Mouse (Mus musculus): ENCODE measurements at regions not wholly inside any gene's neighbourhood (a gene's known extent, or its start where the extent isn't known, plus 50 kb on each side); places are given as distances from the start of the nearest gene placed in this dataset.
"Not testable (repeated sequence)": the region's sequence is repeated elsewhere in the genome, so short reads cannot be mapped to it uniquely, and the experiment has no call there.

DNA sequence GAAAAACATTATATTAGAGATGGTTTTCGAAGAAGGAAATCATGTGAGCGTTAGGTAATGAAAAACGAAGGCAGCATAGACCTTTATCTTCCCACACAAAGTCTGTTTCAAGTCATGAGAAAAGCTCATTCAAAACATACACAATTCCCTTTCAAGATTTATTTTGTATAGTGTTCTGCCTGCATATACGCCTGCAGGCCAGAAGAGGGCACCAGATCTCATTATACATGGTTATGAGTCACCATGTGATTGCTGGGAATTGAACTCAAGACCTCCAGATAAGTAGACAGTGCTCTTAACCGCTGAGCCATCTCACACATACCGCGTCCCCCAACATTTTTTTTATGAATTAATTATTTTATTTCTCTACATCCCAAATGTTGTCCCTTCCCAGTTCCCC is 578.3 kb upstream of the Ccdc54 start:
- no peak for DNase-seq

DNA sequence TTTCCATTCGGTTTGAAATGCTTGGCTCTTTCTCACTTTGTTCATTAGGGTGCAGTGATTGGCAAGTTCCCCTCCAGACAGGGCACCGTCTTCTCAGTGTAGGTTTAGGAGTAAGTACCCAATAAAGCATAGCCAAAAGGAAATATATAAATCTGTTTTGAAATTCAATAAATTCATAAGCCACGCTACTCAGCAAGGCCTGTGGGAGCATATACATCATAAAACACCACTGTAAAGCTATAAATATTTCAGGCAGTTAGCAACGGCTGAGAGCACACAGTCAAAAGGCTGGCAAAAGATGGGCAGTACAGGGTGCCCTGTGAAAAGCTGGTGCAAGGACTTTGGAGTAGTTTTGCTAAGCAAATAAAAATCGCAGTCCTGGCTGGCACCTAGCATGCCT is 569.8 kb upstream of the Ccdc54 start:
- no peak for DNase-seq

DNA sequence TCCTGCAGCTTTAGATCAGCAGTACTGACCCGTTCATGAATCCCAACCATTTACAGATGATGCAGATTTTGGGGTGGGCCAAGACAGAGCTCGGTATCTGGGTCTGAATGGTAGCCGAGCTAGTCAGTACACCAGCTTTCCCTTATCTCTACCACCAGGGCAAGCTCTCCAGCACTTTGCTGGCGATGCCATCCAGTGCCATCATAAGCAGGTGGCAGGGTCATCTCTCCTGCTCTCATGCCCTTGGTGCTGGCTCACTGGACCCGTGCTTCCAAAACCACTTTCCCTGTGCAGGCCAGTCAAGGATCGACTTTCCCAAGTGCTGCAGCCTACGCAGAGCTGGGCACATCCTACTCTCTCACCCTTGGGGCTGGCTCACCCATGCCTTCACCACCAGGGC is 547.6 kb upstream of the Ccdc54 start:
- no peak for DNase-seq

DNA sequence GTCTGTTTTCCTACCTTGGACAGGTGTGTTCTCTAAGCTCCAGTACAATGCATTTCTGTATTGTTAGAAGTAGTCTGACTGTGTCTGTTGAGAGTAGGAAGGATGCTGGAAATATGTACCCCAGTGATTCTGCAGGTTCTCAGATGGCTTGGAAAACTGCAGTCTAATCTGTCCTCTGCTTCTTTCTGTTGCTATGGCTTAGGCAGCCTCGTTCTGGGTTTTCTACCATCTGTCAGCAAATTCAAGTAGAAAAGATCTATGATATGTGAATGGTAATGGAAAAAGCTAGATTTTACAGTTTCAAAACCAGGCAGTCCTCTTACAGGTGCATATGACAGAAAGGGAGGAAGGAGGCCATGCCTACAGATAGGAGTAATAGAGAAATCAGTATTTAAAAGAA is 528.9 kb upstream of the Ccdc54 start:
- peak; percentile 77 for DNase-seq

DNA sequence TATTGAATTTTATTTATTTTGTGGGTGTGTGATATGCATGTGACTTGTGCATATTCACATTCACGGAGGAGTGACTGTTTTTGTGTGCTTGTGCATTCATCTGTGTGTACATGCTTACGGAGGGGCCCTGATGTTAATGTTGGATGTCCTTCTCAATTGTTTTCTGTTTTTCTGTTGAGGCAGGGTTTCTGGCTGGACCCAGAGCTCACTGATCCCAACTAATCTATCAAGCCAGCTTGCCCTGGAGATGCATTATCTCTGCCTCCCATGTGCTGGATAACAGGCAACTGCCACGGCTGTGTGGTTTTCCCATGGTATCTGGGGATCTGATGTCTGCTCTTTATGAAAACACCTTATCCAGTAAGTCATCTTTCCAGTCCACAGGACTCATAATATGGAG is 527.4 kb upstream of the Ccdc54 start:
- DNase-seq, result no peak

DNA sequence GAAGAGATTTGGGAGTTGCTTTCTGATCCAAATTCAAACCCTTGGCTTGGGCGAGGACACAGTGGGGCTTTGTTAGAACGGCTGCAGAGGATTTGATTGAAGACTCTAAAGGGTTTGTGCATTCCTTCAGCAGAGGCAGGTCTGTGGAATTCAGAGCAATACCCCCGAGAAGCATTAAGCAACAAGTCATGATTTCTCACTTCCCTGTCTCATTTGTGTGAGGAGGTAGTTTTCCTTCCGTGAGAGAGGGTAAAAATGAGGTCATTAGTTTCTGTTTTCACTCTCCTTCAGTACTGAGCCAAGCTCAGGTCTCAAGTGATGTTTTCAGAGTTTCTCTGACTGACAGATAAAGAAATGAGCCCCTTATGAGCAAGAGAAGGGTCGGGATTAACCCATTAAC is 526.9 kb upstream of the Ccdc54 start:
- DNase-seq, result no peak

DNA sequence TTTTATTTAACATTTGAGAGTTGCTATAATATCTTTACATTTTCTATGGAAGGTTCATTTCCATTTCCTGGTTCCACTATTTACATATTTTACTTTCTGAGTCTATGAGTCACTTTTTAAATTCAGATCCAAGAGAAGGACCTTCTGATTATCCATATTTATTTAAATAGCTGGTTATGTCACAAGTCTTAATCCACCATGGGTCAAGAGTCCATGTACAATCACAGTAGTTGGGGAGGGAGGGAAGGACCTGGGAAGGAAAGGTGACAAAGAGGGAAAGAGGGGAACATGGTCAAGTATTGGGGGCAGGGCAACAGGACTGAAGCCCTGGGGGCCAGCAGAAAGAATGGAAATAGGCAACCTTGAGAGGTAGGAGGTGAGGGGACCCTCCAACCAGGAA is 518.9 kb upstream of the Ccdc54 start:
- no peak for DNase-seq

DNA sequence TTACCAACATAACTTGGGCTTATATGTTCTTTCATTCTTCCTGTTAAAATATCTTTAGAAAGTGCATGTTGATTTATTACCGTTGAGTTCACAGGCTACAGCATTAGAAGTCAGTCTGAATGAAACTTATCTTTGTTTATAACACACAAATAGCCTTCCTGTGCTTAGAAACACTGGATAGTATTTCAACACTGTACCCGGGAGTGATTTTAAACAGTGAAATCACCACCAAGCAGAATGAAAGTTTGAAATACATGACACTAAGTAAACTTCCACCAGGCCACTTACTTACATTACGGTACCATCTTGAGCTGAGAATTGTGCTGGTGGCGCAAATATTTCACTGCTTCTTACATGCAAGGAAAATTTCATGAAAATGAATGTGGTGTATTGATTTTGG is 516.5 kb upstream of the Ccdc54 start:
- DNase-seq, result no peak

DNA sequence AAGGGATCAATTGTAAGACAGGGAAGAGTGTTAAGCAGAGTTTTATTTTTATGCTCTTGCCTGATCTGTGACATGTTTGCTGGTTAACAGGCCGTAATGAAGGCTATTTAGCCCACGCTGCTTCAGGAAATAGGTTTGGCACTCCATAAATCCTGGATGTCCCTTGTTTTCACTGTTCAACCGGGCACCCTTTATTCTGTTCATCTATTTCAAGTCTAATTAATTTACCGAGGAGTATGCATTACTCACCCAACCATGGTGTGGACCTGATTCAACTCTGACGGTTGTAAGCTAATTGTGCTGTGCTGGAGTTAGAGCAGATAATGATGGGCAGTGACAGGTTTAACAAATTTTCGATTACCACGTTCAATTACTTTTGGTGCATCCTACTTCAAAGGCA is 495.6 kb upstream of the Ccdc54 start:
- no peak for DNase-seq

DNA sequence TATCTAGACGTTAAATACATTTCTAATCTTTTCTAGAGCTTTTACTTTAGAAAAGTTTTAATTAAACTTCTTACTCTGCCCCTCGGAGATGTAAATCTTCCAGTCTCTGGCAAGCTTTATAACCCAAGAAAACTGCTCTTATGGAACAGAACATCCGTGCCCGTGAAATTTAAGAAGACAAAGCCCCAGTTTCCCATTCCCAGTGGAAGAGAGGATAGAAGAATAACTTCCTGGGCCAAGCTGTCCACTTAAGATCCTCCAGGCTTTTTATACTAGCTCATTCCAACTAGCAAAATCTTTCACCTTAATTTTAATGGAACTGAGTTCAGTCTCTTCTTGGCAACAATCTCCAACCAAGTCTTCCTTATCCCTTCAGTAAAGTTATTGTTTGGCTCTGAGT is 489.2 kb upstream of the Ccdc54 start:
- no peak for DNase-seq

DNA sequence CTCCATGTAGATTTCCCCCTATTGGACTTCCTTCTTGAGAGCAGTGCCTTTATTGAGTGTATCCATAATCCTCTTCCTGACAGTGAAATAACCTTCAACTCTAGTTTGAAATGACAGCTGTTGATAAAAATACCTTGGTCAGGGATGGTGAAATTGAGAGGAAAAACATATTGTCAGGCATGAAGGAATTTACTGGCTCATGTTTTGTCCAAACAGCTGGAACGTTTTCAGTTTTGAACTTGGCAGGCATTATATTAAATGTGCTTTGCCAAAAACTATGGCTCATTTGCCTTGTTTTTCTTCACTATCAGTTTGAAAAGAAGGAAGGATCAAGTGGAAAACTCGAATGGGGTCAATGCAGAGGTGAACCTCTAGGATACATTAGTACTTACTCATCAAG is 457.7 kb upstream of the Ccdc54 start:
- no peak for DNase-seq

DNA sequence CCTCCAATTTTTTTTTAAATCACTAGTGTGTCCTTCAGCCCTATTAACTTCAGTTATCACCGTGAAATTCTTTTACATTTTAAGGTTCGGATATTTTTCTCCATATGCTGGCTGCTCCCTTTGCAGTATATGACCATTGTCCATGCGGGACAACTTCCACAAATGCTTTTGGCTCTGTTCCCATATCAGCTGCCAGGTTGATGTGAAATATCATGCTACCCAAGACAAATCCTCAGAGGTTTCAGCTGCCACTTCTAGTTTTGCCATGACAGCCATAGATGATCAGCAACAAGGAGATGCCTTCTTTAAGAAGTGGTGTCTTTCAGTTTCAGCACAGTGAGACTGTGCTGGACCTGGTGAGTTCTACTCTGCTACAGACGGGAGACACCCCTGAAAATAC is 457.2 kb upstream of the Ccdc54 start:
- no peak for DNase-seq

DNA sequence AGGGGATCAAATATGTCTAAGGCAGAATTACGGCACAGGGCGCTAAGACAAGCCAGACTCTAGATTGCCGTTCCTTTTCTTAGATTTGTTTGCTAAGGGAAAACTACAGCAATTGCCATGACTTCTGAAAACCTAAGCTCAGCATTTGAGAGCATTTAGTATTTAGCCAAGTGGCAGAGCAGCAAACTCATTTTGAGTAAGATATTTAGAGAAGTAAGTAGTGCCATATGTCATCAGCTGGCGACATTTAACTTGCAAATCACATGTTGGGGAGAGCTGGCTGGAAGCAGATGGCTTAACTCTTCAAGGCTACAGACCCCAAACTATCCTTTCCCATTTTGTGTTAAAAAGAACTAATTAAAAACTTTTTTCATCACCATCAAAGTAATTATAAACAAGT is 450.4 kb upstream of the Ccdc54 start:
- DNase-seq, result peak; percentile 49

DNA sequence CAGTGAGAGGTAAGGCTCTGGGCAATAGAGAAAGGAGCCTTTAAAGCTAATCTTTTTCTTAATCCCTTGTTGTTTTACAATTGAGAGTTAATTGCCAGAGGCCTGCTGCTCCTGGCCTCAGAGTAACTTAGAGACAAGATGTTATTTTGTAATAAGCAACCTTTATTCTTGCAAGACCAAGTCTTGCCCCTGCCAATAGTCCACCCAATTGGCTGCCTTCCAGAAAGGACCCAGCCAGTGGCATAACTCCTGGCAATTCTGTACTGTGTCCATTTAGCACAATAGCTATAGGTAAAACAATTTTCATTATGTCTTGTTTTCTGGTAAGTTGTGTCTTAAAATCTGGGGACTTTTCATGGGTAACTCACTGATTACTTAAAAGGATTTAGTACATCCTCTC is 411.9 kb upstream of the Ccdc54 start:
- DNase-seq, result no peak

DNA sequence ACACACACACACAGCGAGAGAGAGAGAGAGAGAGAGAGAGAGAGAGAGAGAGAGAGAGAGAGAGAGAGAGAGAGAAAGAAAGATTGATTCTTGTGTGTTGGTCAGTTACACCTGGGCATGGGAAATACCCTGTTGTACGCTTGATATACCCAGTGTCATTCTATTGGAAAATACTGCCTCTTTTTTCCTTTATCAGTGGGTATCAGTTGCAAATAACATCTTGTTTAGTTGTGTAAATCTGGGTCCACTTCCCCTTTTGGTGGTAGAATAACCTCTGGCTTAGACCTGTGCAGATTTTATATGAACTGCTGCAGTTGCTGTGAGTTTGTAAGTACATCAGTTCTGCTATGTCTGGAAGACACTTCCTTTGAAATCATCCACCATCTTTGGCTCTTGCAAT is 373.4 kb upstream of the Ccdc54 start:
- no peak for DNase-seq

DNA sequence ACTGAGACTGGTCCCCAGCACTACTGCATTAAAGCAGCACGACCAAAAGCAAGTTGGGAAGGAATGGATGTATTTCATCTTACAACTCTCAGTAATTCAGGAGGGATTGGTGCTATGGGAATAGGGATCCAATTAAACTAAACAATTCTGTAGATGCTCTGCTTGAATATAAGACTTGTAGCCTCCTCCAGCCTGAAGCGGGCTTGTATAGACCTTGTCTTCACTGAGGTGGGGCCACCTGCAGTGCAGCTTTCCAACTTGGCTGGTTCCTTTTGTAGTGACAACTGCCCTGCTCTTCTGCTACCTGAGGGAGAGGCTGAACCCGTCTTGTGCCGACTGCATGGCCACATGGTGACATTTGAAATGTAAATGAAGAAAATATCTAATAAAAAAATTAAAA is 353.1 kb upstream of the Ccdc54 start:
- DNase-seq, result no peak

DNA sequence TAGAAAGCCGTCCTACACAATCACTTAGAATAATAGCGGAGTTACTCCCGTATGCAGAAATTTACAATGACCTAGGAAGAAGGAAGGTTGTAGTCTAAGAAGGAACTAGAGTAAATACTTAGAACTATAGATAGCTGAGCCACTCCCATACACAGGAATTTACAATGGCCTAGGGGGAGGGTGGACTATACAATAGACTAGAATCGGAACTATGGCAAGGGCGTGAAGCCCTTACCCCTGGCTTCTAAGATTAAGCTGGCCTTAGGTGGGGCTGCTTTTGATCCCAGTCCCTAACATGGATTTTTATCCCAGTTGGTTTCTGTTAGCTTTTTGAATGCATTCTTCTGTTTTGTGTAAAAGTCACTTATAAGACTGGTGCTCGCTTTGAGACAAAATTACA is 352.6 kb upstream of the Ccdc54 start:
- not testable (repeated sequence) for DNase-seq

DNA sequence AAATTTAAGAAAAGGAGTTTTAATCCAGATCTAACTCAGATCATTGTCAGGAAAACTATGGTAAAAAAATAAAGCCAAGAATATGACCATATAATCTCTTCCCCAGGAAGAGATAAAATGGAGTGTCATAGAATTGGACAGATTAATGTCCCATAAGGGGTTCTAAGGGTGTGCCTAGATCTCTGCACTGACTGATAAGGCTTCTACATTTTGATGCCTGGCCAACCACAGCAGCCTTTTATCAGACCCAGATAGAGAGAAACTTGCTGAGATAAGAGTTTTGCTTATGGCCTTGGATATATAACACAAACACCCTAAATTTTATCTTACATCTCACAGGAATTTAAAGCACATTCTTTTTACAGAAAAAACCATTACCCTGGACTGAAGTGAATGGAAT is 351.3 kb upstream of the Ccdc54 start:
- DNase-seq, result no peak

DNA sequence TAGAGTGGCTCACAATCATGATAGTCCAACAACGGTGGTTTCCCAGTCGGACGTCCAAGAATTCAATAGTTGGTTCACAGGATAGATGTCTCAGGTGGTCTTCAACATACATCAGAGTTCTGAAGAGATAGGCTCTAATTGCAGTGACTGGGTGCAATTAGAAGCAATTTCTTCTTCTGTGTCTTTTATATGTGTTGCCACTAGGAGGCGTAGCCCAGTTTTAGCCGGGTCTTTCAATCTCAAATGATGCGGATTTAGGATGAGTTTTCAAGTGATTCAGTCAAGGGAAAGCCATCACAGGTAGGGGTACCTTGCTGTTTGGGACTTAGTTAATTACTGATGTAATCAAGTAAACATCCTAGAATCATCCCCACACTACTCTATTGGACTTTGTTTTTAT is 348.4 kb upstream of the Ccdc54 start:
- DNase-seq, result no peak

DNA sequence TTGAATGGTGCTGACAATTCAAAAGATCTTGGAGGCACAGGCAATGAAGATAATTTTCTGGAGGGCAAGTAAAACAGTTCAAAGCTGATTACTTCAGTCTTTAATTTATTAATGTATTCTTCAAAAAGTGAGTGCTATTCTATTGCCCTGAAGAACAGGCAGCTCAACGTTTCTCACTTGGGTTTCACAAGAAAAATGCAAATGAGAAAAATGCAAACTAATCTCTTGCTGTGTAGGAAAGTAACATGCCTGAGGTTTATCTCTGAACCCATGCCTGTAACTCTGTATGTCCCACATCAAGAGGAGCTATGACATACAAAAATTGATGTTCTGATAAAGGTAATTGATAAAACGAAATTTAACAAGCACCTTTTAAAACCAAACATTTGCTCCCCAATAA is 316.8 kb upstream of the Ccdc54 start:
- DNase-seq, result no peak

DNA sequence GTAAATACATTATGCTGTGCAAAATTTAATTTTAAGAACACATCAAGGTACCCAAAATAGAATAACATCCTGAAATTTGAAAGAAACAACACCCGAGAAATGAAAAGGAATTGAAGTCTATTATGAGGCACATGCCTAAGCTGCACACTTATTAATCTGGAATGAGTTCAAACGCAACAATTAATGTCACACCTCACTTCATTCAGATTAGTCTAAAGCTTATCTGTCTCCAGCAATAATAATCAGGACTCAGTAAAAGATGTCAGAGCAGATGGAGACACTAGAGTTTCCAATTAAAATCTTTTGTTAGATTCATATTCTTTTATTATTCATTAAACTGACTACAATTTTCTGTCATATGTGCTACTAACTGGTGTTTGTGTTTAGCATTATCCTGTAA is 308.2 kb upstream of the Ccdc54 start:
- DNase-seq, result no peak

DNA sequence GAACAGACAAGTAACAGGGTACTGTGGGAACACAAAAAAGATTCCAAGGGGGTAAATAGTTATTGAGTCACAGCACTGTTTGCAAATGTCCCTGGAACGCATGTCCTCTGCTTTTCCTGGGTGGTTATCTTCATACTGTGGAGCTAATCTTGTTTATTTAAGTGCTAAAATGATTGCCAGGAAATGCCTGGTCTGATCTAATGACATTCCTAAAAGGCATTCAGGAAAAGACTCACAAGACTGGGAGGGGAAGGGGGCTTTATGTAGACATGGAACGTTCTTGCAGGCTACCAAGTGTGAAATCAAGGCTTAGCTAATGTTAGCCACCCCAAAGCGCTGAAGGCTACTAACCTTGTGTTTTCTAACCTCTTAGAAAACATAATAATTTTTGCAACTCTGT is 287.0 kb upstream of the Ccdc54 start:
- no peak for DNase-seq

DNA sequence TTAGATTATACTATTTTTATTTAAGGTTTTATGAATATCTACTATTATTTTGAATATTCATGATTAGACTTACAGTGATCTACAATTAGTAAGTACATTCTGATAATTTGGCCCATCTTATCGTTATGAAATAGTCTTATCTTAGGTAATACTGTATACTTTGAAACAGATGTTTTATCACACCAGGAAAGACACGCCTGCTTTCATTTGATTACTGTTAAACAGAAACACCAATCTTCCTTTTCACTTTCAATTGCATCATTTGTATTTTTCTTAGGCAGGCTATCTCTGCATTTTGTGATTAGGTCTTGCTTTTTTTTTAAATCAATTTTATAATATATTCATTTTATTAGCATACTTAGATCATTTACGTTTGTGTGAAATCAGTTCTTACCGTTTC is 280.4 kb upstream of the Ccdc54 start:
- no peak for DNase-seq

DNA sequence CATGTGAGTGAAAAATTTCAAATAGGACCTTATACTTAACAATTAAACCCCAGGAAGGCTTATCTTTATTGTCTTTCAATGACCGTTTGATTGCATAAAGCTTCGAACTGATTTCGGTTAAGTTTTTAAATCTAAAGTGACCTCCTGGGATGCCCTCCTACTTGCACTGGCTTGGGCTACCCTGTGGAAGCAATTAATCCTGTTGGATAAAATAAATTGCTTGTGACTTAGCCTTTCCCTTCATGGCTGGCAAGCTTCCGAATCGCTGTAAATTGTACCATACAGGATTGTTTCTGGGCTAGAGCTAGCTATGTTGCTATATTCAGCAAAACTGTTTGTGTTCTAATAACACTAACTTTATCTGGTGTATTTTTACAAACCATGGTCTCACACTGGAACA is 272.6 kb upstream of the Ccdc54 start:
- no peak for DNase-seq

DNA sequence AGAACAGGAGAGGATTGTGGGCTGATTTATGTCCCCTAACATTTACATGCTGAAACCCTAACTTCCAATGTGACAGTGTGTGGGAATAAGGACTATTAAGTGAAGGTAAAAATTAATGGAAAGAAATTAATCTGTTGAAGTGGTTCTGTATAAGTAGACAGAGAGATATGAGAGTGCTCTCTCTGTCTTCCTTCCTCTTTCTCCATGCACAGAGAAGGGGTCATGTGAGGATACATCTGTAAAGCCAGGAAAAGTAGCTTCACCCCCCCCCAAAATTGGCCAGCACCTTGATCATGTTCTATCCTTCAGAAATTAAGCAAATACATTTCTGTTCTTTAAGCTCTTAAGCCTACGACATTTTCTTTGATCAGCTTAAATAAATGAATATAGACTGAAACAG is 268.6 kb upstream of the Ccdc54 start:
- DNase-seq, result no peak

DNA sequence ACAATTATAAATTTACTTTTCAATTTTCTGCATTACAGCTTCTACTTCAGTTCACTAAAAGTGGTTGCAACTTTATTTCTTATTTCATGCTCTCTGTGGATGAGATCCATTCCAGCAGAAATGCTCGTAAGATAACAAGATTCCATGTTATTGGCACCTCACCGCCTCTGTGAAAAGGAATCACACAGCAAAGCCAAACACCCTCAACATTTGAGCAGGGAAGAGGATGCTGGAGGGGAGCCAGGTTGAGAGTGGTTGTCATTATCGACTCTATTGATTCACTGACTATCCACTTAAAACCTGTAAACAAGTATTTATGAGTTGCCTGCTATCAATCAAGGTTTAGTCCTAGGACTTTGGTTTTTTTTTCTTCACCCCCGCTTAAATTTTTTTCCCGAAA is 261.1 kb upstream of the Ccdc54 start:
- no peak for DNase-seq

DNA sequence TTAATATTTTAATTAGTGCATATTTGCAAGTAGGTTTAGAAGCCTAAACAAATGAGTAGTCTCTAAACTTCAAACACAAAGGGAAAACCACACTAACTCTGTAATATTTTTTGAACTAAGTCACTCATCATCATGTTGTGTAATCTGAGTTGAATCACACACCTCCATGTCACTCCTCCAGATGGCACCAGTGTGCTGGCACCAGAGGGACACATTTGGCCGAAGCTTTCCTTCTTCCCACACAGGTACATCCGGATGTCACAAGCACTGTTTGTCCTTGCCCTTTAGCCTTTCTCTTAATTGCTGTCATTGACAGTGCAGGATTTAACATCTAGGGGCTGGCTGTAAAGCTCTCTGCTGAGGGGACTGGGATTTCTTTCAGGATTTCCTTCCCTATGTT is 256.7 kb upstream of the Ccdc54 start:
- DNase-seq, result peak; percentile 34

Data from layer of hippocampus, adult 9-11 months (tissue).